Mouse (Mus musculus) megakaryocyte, embryonic 14.5 days (primary cell): ENCODE results near the gene Slc10a7. TPM values are rescaled to one million over a fixed set of nuclear protein-coding genes. Genes with fewer than 3 reads are reported as not detected.
"Not testable (repeated sequence)": the region's sequence is repeated elsewhere in the genome, so short reads cannot be mapped to it uniquely, and the experiment has no call there.

Experiments used
- H3K27me3 ChIP-seq: replicated peaks from 2 replicates; pipeline ENCODE3; 2012; ENCODE audit warnings: inconsistent platforms
- H3K36me3 ChIP-seq: replicated peaks from 2 replicates; pipeline ENCODE3; 2012; ENCODE audit warnings: low read length, inconsistent platforms, mixed read lengths
- H3K4me1 ChIP-seq: 2 replicates; pipeline ENCODE4 v1.6.1; 2012; ENCODE audit warnings: inconsistent platforms
- H3K4me3 ChIP-seq: replicated peaks from 2 replicates; pipeline ENCODE3; 2012; ENCODE audit warnings: moderate library complexity, mild to moderate bottlenecking, inconsistent platforms
- H3K9me3 ChIP-seq: 2 replicates; pipeline ENCODE4 v1.6.1; 2012; ENCODE audit warnings: inconsistent platforms
- FLI1 ChIP-seq: IDR thresholded peaks from 2 replicates; pipeline ENCODE4 v1.6.1; 2012; ENCODE audit warnings: low read length, inconsistent platforms, mixed read lengths
- GATA1 ChIP-seq: IDR thresholded peaks from 3 replicates; pipeline ENCODE4 v1.6.1; 2012; ENCODE audit warnings: mixed read lengths, low read length, inconsistent platforms, borderline replicate concordance
- polyA plus RNA-seq: library from polyadenylated mRNA; stranded (reverse); fragments of >175 nt; gene quantifications from 2 replicates; pipeline ENCODE4 v1.2.3, GENCODE M21; 2012; ENCODE audit warnings: low replicate concordance; ENCODE audit not compliant: insufficient read depth

The Slc10a7 gene
- polyA plus RNA-seq, 1 experiment = 3.7 TPM

- peaks cover 65% of the 10 kb centered on the region for H3K36me3 ChIP-seq
- H3K9me3 ChIP-seq = peaks cover 15% of the 10 kb centered on the region
- TF ChIP-seq GATA1 (no peak), FLI1 (no peak)
Measured at GRCm38 (mm10) chr8:78698331-78698741, 189.2 kb downstream of the Slc10a7 start.

GRCm38 (mm10) chr8:78703068-78703820 is 194.1 kb downstream of the Slc10a7 start:
- TF ChIP-seq GATA1 (no peak), FLI1 (no peak)
- H3K4me1 ChIP-seq = no peaks in the 10 kb centered on the region
- no peak overlapping the region for H3K4me3 ChIP-seq
- H3K9me3 ChIP-seq = peaks cover 14% of the 10 kb centered on the region
- no peaks in the 10 kb centered on the region for H3K27me3 ChIP-seq
- H3K36me3 ChIP-seq = peaks cover 80% of the 10 kb centered on the region

More at GRCm38 (mm10) chr8:78698331-78698741, 189.2 kb downstream of the Slc10a7 start:
- Histone ChIP-seq H3K4me1 (no peaks in the 10 kb centered on the region), H3K27me3 (no peaks in the 10 kb centered on the region), H3K4me3 (no peak overlapping the region)

GRCm38 (mm10) chr8:78705980-78706379 is 196.8 kb downstream of the Slc10a7 start:
- peaks cover 1% of the 10 kb centered on the region; the same call in 1 of the 2 replicates for H3K4me1 ChIP-seq
- H3K36me3 ChIP-seq = peaks cover 62% of the 10 kb centered on the region
- peaks cover 8% of the 10 kb centered on the region for H3K9me3 ChIP-seq
- peaks cover 2% of the 10 kb centered on the region for H3K27me3 ChIP-seq
- H3K4me3 ChIP-seq = no peak overlapping the region
- TF ChIP-seq GATA1 (no peak), FLI1 (no peak)

- TF ChIP-seq FLI1 = no peak
- TF ChIP-seq GATA1 = no peak
- H3K9me3 ChIP-seq = no peaks in the 10 kb centered on the region
- peaks cover 5% of the 10 kb centered on the region for H3K27me3 ChIP-seq
- H3K4me1 ChIP-seq = peaks cover 4% of the 10 kb centered on the region; the same call in 1 of the 2 replicates
- no peak overlapping the region for H3K4me3 ChIP-seq
- peaks cover 29% of the 10 kb centered on the region for H3K36me3 ChIP-seq
Measured at GRCm38 (mm10) chr8:78709948-78710644, 200.9 kb downstream of the Slc10a7 start.

- Histone ChIP-seq H3K4me1 (peaks cover 5% of the 10 kb centered on the region; the same call in 1 of the 2 replicates), H3K27me3 (peaks cover 12% of the 10 kb centered on the region), H3K4me3 (no peak overlapping the region), H3K36me3 (peaks cover 21% of the 10 kb centered on the region), H3K9me3 (no peaks in the 10 kb centered on the region)
- no peak for TF ChIP-seq FLI1
- no peak for TF ChIP-seq GATA1
Measured at GRCm38 (mm10) chr8:78710961-78711360, 201.8 kb downstream of the Slc10a7 start.

GRCm38 (mm10) chr8:78714880-78715279 is 205.7 kb downstream of the Slc10a7 start:
- Histone ChIP-seq H3K9me3 (peaks cover 12% of the 10 kb centered on the region), H3K4me3 (no peak overlapping the region), H3K27me3 (peaks cover 16% of the 10 kb centered on the region), H3K36me3 (peaks cover 22% of the 10 kb centered on the region), H3K4me1 (peaks cover 23% of the 10 kb centered on the region)
- TF ChIP-seq GATA1 = no peak
- no peak for TF ChIP-seq FLI1

- H3K27me3 ChIP-seq = peaks cover 23% of the 10 kb centered on the region
- peaks cover 28% of the 10 kb centered on the region for H3K36me3 ChIP-seq
- peaks cover 12% of the 10 kb centered on the region for H3K9me3 ChIP-seq
- TF ChIP-seq GATA1 (no peak), FLI1 (no peak)
- peaks cover 30% of the 10 kb centered on the region for H3K4me1 ChIP-seq
- no peak overlapping the region for H3K4me3 ChIP-seq
Measured at GRCm38 (mm10) chr8:78716546-78716945, 207.4 kb downstream of the Slc10a7 start.

- H3K4me3 ChIP-seq = not testable (repeated sequence)
- H3K36me3 ChIP-seq = peaks cover 30% of the 10 kb centered on the region
- H3K4me1 ChIP-seq = peaks cover 34% of the 10 kb centered on the region
- peaks cover 28% of the 10 kb centered on the region for H3K27me3 ChIP-seq
- peaks cover 12% of the 10 kb centered on the region for H3K9me3 ChIP-seq
Measured at GRCm38 (mm10) chr8:78717191-78717590, 208.0 kb downstream of the Slc10a7 start.

- H3K4me1 ChIP-seq = peaks cover 35% of the 10 kb centered on the region
- H3K9me3 ChIP-seq = peaks cover 12% of the 10 kb centered on the region
- H3K4me3 ChIP-seq = no peak overlapping the region
- peaks cover 33% of the 10 kb centered on the region for H3K36me3 ChIP-seq
- TF ChIP-seq GATA1 = no peak
- TF ChIP-seq FLI1 = no peak
- H3K27me3 ChIP-seq = peaks cover 26% of the 10 kb centered on the region
Measured at GRCm38 (mm10) chr8:78719279-78720040, 210.3 kb downstream of the Slc10a7 start.
